Mouse (Mus musculus) stomach, adult 2 months (tissue): ENCODE results near the gene Ccdc84. TPM values are rescaled to one million over a fixed set of nuclear protein-coding genes. Genes with fewer than 3 reads are reported as not detected.

ENCODE experiments used
- polyA plus RNA-seq: library from polyadenylated mRNA; depleted of rRNA; stranded (reverse); fragments of >200 nt; gene quantifications from 2 replicates; pipeline ENCODE4 v1.2.3, GENCODE M21; 2012; rRNA removed

Ccdc84 gene
- 6.7 and 13.0 TPM in 2 replicates for polyA plus RNA-seq

GRCm38 (mm10) chr9:44418519-44419385 lies at the start of gene Ccdc84:
Ccdc84 (minus strand) TSS chr9:44418569.

GRCm38 (mm10) chr9:44454891-44455220 lies 36.5 kb upstream of the Ccdc84 start, which contains the start of gene Upk2:
Upk2 (minus strand) TSS chr9:44454976.

GRCm38 (mm10) chr9:44440961-44441360 lies 22.6 kb upstream of the Ccdc84 start, which contains the start of gene Foxr1:
Foxr1 (minus strand) TSS chr9:44441136.

GRCm38 (mm10) chr9:44406906-44407751 lies 11.2 kb downstream of the Ccdc84 start, which contains the start of the genes Rps25 and Trappc4:
Rps25 (plus strand) TSS chr9:44407139.
Trappc4 (minus strand) TSS chr9:44407600.

GRCm38 (mm10) chr9:44396684-44397411 lies 21.5 kb downstream of the Ccdc84 start, which contains the start of gene Slc37a4:
Slc37a4 (plus strand) TSS chr9:44396852.

GRCm38 (mm10) chr9:44379054-44379834 lies 39.1 kb downstream of the Ccdc84 start, which contains the start of gene Hyou1:
Hyou1 (plus strand) TSS chr9:44379490.

GRCm38 (mm10) chr9:44361190-44361917 lies 57.0 kb downstream of the Ccdc84 start, which contains the start of gene Vps11:
Vps11 (minus strand) TSS chr9:44361670.

Other genes with a start within 250 kb of the Ccdc84 start
- gene Cbl, start 184.5 kb downstream of the Ccdc84 start, polyA plus RNA-seq, result 2.5 TPM in 2 replicates
- 0.06 TPM in 1 of 2 replicates, not detected in the other for gene Ccdc153, start 177.9 kb downstream of the Ccdc84 start, polyA plus RNA-seq
- gene Pdzd3, start 167.1 kb downstream of the Ccdc84 start, polyA plus RNA-seq, result not detected in 2 replicates
- gene Nlrx1, start 150.0 kb downstream of the Ccdc84 start, polyA plus RNA-seq, result 4.4 and 5.1 TPM in 2 replicates
- 3.1 and 3.2 TPM in 2 replicates for gene Abcg4, start 130.0 kb downstream of the Ccdc84 start, polyA plus RNA-seq
- gene Hinfp, start 112.9 kb downstream of the Ccdc84 start, polyA plus RNA-seq, result 3.4 and 5.5 TPM in 2 replicates
- 38.4 and 40.7 TPM in 2 replicates for gene C2cd2l, start 98.3 kb downstream of the Ccdc84 start, polyA plus RNA-seq
- 27.1 and 28.1 TPM in 2 replicates for gene Dpagt1, start 92.5 kb downstream of the Ccdc84 start, polyA plus RNA-seq
- 42.8 and 86.6 TPM in 2 replicates for gene H2afx, start 83.9 kb downstream of the Ccdc84 start, polyA plus RNA-seq
- 19.0 and 20.5 TPM in 2 replicates for gene Hmbs, start 74.3 kb downstream of the Ccdc84 start, polyA plus RNA-seq
- gene Vps11, start 56.9 kb downstream of the Ccdc84 start, polyA plus RNA-seq, result 7.8 and 9.0 TPM in 2 replicates
- gene Hyou1, start 39.1 kb downstream of the Ccdc84 start, polyA plus RNA-seq, result 23.7 and 29.7 TPM in 2 replicates
- gene Slc37a4, start 21.7 kb downstream of the Ccdc84 start, polyA plus RNA-seq, result 9.2 and 12.1 TPM in 2 replicates
- gene Rps25, start 11.4 kb downstream of the Ccdc84 start, polyA plus RNA-seq, result 17.8 and 26.3 TPM in 2 replicates
- 11.9 and 17.8 TPM in 2 replicates for gene Trappc4, start 11.0 kb downstream of the Ccdc84 start, polyA plus RNA-seq
- not detected in 2 replicates for gene Foxr1, start 22.6 kb upstream of the Ccdc84 start, polyA plus RNA-seq
- 0.19 and 0.81 TPM in 2 replicates for gene Upk2, start 36.4 kb upstream of the Ccdc84 start, polyA plus RNA-seq
- 23.6 and 25.0 TPM in 2 replicates for gene Bcl9l, start 64.3 kb upstream of the Ccdc84 start, polyA plus RNA-seq
- gene Cxcr5, start 143.3 kb upstream of the Ccdc84 start, polyA plus RNA-seq, result 0.04 and 0.05 TPM in 2 replicates
- 2.8 and 4.1 TPM in 2 replicates for gene Ddx6, start 186.3 kb upstream of the Ccdc84 start, polyA plus RNA-seq